Mouse (Mus musculus) embryonic facial prominence, embryonic 12.5 days (tissue): Measurements from ENCODE around the gene Akr1b7. TPM values are rescaled to one million over a fixed set of nuclear protein-coding genes. Genes with fewer than 3 reads are reported as not detected.

ENCODE experiments used
- polyA plus RNA-seq: library from polyadenylated mRNA; unstranded; fragments of >200 nt; fragmentation: Nextera tagmentation; extraction: Ambion mirVana; gene quantifications from 2 replicates; pipeline ENCODE4 v1.2.1, GENCODE M21; 2016

Gene Akr1b7
- polyA plus RNA-seq, 1 experiment from 2014 or later = not detected

Other genes starting within 250 kb of the Akr1b7 start
- gene Slc35b4, start 235.2 kb upstream of the Akr1b7 start, polyA plus RNA-seq = 48.3 and 50.5 TPM in 2 replicates
- gene Akr1b3, start 94.9 kb upstream of the Akr1b7 start, polyA plus RNA-seq = 172 and 174 TPM in 2 replicates
- gene Akr1b8, start 58.2 kb upstream of the Akr1b7 start, polyA plus RNA-seq = 17.9 and 18.3 TPM in 2 replicates
- 14.7 and 16.4 TPM in 2 replicates for gene Akr1b10, start 28.1 kb upstream of the Akr1b7 start, polyA plus RNA-seq
- gene Bpgm, start 63.9 kb downstream of the Akr1b7 start, polyA plus RNA-seq = 49.2 and 55.1 TPM in 2 replicates
- 342 and 370 TPM in 2 replicates for gene Cald1, start 186.2 kb downstream of the Akr1b7 start, polyA plus RNA-seq